Comparison of ENCODE assay signal across 12 mouse cellular contexts in the genomic region with DNA sequence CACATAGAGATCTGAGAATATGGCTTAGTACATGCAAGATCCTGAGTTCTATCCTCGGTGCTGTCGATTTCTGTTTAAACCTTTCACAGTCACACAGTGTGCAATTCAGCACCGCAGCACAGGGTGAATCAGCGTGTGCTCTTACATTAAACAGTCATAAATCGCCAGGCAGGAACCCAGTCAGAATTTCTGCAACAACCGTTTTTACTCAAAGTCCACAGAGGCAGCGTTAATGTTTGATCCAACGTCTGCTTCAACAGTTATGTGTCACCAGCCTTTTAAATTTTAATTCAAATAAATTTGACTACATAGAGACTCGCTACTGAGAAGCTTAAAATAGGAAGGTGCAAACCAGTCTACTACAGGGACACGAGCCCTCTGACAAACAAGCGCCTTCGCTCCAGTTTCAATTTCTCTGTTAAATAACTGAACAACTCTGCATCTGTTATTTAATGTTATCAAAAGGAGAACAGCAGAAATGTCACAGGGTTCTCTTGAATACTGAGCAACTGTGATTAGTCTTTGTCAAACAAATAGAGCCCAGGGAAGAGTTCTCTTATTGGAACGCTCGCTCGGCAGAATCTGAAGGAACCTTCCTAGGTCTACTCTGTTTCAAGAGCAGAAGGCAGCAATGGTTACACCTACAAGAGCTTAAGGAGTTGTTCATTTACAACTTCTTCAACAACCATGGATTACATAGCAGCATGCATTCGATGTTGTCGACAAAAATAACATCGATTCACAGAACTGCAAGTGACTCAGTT.
DNase-seq lines count a peak whose midpoint lies in the region; ATAC-seq and TF ChIP-seq lines count a peak whose summit lies in the region.
"Had no signal": no experiment of that assay in that cellular context is flagged by ENCODE, and none has a peak within 500 bp of the region (broad histone marks: within the 10 kb centered on the region; RNA-seq: fewer than 3 reads in every experiment).

No protein-coding gene starts in this region.

- no peak for DNase-seq in frontal cortex, postnatal 25 days (ENCODE audit: low spot score in 2 of 2)
- peak; percentile 89 for DNase-seq in kidney, adult 9 months
- no peak for DNase-seq in thymus, postnatal 0 days (ENCODE audit: low spot score)
- no peak for DNase-seq in thymus, postnatal 25 days
- DNase-seq: cerebellum, postnatal 36 days had no signal

- 7% methylated on average over 18 of the region's 18 CpGs for WGBS in bone marrow, adult 2 months
- WGBS in midbrain, embryonic 16.5 days = 88% methylated on average over 18 of the region's 18 CpGs

- no peaks in the 10 kb centered on the region for H3K9me3 ChIP-seq in midbrain, embryonic 16.5 days (replicated peaks; ENCODE audit: control insufficient read depth, low read length, poor library complexity, severe bottlenecking)
- H3K9me3 ChIP-seq: forebrain, embryonic 13.5 days; heart, embryonic 13.5 days; neural tube, embryonic 12.5 days had no signal

- TF ChIP-seq CTCF in bone marrow, adult 2 months (IDR thresholded peaks at IDR 0.05; ENCODE audit: control insufficient read depth, insufficient read depth, low read length) = no peak

- peak; percentile 73 for ATAC-seq in frontal cortex, adult (ENCODE audit: low TSS enrichment)
- peak; percentile 61 for ATAC-seq in megakaryocyte progenitor cell, adult 5-6 weeks (replicated peaks; ENCODE audit: poor library complexity)
- no peak for ATAC-seq in midbrain, embryonic 16.5 days
- ATAC-seq: forebrain, embryonic 13.5 days had no signal

- H3K36me3 ChIP-seq in midbrain, embryonic 16.5 days (ENCODE audit: control insufficient read depth, insufficient read depth, low read length) = no peaks in the 10 kb centered on the region
- H3K36me3 ChIP-seq: heart, embryonic 13.5 days; neural tube, embryonic 12.5 days had no signal

- H3K4me1 ChIP-seq in bone marrow, adult 2 months (ENCODE audit: control insufficient read depth, insufficient read depth, low read length) = no peaks in the 10 kb centered on the region; the same call in 1 of the 2 replicates
- H3K4me1 ChIP-seq in midbrain, embryonic 16.5 days (ENCODE audit: control insufficient read depth, insufficient read depth, low read length) = no peaks in the 10 kb centered on the region; the same call in 1 of the 2 replicates
- H3K4me1 ChIP-seq: forebrain, embryonic 13.5 days; neural tube, embryonic 12.5 days had no signal

- H3K27ac ChIP-seq in bone marrow, adult 2 months (ENCODE audit: control insufficient read depth, insufficient read depth, low read depth, low read length, poor library complexity) = no peak overlapping the region
- H3K27ac ChIP-seq in midbrain, embryonic 16.5 days (ENCODE audit: low read length) = no peak overlapping the region
- H3K27ac ChIP-seq: forebrain, embryonic 13.5 days; heart, embryonic 13.5 days; neural tube, embryonic 12.5 days had no signal

- no peaks in the 10 kb centered on the region for H3K27me3 ChIP-seq in midbrain, embryonic 16.5 days (ENCODE audit: control insufficient read depth, insufficient read depth, low read depth, low read length)
- H3K27me3 ChIP-seq: forebrain, embryonic 13.5 days; heart, embryonic 13.5 days; neural tube, embryonic 12.5 days had no signal

- no peak overlapping the region for H3K4me2 ChIP-seq in midbrain, embryonic 16.5 days (ENCODE audit: low read length)
- H3K4me2 ChIP-seq: forebrain, embryonic 13.5 days; heart, embryonic 13.5 days; neural tube, embryonic 12.5 days had no signal

- no peak for TF ChIP-seq POLR2A in bone marrow, adult 2 months (IDR thresholded peaks at IDR 0.05; ENCODE audit: borderline replicate concordance, control insufficient read depth, low read depth, low read length)

- peak overlapping the region; percentile 30 for H3K4me3 ChIP-seq in bone marrow, adult 2 months (replicated peaks; ENCODE audit: control insufficient read depth, low read depth, low read length)
- no peak overlapping the region for H3K4me3 ChIP-seq in midbrain, embryonic 16.5 days (ENCODE audit: low read depth, low read length)
- H3K4me3 ChIP-seq: forebrain, embryonic 13.5 days; heart, embryonic 13.5 days; neural tube, embryonic 12.5 days had no signal

- H3K9ac ChIP-seq in midbrain, embryonic 16.5 days (ENCODE audit: low read depth, low read length) = no peak overlapping the region
- H3K9ac ChIP-seq: forebrain, embryonic 13.5 days; heart, embryonic 13.5 days; neural tube, embryonic 12.5 days had no signal
